Mouse (Mus musculus): ENCODE data around the gene Adam19. TPM values are rescaled to one million over a fixed set of nuclear protein-coding genes. Genes with fewer than 3 reads are reported as not detected.

The Adam19 gene
- polyA plus RNA-seq, 1 experiment from 2014 or later: 24.7 TPM

DNA sequence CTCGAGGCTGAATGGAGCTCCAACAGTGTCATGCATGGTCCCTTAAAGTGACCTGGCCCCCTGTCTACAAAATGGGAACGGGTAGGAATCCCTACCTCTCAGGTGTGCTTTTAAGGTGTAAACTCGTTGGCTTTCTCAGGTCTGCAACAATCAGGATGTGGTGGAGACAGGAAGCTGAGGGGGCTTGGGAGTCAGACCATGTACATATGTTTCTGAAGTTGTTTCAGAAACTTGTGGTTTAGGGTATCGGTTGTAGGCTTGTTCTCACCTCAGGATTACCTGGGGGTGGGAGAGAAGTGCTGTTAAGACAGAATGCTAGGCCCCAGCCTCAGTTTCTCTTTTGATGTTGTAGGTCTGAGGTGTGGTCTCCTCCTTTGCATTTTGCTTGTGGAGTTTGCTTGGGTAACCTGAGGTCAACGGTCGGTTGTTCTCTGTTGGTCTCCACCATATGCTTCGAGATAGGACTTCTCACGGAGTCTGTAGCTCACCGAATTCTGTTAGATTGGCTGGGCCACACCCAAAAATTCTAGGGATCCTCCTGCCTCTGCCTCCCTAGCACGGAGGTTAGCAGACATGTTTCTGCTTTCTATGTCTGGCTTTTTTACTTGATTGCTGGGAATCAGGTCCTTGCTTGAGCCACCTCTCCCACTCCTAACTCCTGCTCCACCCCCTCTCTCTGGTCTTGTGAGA is 34.4 kb downstream of the Adam19 start:
- H3K4me1 ChIP-seq: peaks cover 78% of the 10 kb centered on the region
- no peak overlapping the region for H3K4me3 ChIP-seq
- H3K36me3 ChIP-seq: peaks cover 38% of the 10 kb centered on the region
- WGBS: 78% methylated on average over 10 of the region's 10 CpGs
- no peak overlapping the region for H3K4me2 ChIP-seq
- H3K9me3 ChIP-seq: no peaks in the 10 kb centered on the region
- H3K27me3 ChIP-seq (replicated peaks): no peaks in the 10 kb centered on the region
- ATAC-seq (ENCODE audit: extremely low read depth, insufficient number of reproducible peaks, low FRiP score, low TSS enrichment): no peak
- H3K27ac ChIP-seq (replicated peaks): peak overlapping the region; percentile 82
- H3K9ac ChIP-seq: 0 out of 2 replicates have a peak overlapping the region, but pooled peaks have one; percentile 4

DNA sequence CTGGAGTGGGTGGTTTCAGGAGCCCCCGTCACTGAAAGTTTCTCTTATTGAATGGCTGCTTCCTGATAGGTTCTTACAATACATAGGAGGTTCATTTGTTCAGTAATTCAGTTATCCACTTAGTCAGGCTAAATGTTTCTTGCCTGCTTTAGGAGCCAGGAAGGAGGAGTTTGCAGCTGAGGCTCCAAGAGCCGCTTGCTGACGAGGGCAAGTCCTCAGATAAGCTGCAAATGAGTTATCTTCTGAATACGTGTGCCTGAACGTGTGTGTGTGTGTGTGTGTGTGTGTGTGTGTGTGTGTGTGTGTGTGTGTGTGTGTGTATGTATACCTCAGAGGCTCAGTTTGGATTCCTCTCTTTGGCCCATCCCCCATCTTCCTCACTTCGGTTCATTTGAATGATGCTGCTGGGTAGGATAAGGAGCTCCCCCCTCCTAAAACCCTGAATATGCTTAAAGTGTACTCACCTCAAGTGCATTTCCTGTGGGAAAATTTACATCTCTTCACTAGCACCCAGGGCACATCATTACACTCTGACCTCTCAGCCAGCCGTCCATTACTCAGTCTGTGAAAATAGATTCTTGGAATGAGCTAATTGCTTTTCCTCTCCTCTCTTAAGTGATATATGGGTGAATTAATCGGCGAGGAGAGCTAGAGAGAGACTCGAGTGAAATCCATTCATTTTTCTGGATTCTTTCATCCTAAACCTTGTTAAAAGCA is 35.3 kb downstream of the Adam19 start:
- H3K27ac ChIP-seq (replicated peaks): peak overlapping the region; percentile 82
- H3K36me3 ChIP-seq: peaks cover 46% of the 10 kb centered on the region
- 0 out of 2 replicates have a peak overlapping the region, but pooled peaks have one; percentile 4 for H3K9ac ChIP-seq
- H3K27me3 ChIP-seq (replicated peaks): no peaks in the 10 kb centered on the region
- H3K4me1 ChIP-seq: peaks cover 78% of the 10 kb centered on the region
- ATAC-seq (ENCODE audit: extremely low read depth, insufficient number of reproducible peaks, low FRiP score, low TSS enrichment): no peak
- whole genome bisulfite sequencing: 31% methylated on average over 10 of the region's 10 CpGs
- H3K4me2 ChIP-seq: peak overlapping the region; percentile 8; the same call in 1 of the 2 replicates
- no peak overlapping the region for H3K4me3 ChIP-seq
- no peaks in the 10 kb centered on the region for H3K9me3 ChIP-seq

DNA sequence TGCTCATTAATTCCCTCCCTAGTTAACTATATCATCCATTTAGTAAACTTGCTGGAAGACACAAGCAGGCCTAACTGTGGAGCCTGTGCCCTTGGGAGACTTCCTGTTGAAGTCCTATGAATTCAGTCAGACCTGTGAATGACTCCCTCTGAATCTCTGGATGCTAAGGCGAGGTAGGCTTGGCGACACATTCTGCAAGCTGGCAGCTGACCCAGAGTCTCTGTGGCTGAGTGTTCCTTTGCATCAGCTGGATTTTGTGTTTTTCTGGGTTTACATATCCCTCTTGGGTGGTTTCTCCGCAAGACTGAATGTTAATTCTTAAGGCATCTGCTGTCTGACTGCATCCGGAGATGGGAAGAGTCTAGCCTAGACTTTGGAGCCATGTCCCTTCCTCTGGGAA is 36.3 kb downstream of the Adam19 start:
- H3K27ac ChIP-seq (replicated peaks): peak overlapping the region; percentile 82
- H3K9me3 ChIP-seq: no peaks in the 10 kb centered on the region
- H3K36me3 ChIP-seq: peaks cover 53% of the 10 kb centered on the region
- no peak overlapping the region for H3K4me3 ChIP-seq
- no peak overlapping the region for H3K9ac ChIP-seq
- H3K4me2 ChIP-seq: no peak overlapping the region
- H3K27me3 ChIP-seq (replicated peaks): no peaks in the 10 kb centered on the region
- peaks cover 78% of the 10 kb centered on the region for H3K4me1 ChIP-seq
- WGBS: 69% methylated on average over 4 of the region's 4 CpGs
- no peak for ATAC-seq (ENCODE audit: extremely low read depth, insufficient number of reproducible peaks, low FRiP score, low TSS enrichment)

DNA sequence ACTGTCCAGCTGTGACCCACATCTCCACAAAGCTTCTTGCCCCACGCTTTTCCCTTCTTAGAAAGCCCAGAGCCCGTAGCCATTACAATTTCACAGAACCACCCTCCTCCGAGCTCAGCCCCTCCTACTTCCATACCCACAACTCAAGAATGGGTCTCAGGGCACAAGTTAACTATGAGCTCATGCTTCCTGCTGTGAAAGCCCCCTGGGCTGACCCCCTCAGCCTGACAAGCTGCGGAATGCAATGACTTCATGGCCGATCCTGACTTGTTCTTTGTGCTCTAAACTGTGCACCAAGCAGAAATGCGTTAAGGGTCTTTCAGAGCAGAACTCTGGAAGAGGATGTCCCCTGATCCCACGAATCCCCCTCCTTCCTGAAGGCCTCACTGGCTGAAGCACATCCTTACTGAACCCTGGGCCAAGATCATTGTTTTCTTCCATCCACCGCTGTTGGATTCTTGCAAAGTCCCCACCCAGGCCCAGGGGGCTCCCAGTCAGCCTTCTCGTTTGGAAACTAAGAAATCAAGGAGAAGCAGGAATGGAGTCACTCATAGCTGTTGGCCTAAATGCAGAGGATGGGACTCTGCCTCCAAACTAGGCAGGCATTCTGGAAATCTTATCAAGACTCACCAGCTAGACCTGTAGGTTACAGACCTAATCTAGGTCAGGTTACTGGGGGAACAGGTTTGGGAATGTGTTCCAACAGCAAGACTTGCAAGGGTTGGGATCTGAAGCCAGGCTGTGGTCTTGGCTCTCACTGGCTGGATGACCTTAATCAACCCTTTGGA is 39.9 kb downstream of the Adam19 start:
- H3K9me3 ChIP-seq: no peaks in the 10 kb centered on the region
- peak overlapping the region; percentile 77 for H3K27ac ChIP-seq (replicated peaks)
- no peak overlapping the region for H3K4me3 ChIP-seq
- H3K27me3 ChIP-seq (replicated peaks): no peaks in the 10 kb centered on the region
- peaks cover 77% of the 10 kb centered on the region for H3K36me3 ChIP-seq
- 0 out of 2 replicates have a peak overlapping the region, but pooled peaks have one; percentile 41 for H3K9ac ChIP-seq
- peaks cover 47% of the 10 kb centered on the region for H3K4me1 ChIP-seq
- no peak for ATAC-seq (ENCODE audit: extremely low read depth, insufficient number of reproducible peaks, low FRiP score, low TSS enrichment)
- 49% methylated on average over 9 of the region's 9 CpGs for WGBS
- no peak overlapping the region for H3K4me2 ChIP-seq

DNA sequence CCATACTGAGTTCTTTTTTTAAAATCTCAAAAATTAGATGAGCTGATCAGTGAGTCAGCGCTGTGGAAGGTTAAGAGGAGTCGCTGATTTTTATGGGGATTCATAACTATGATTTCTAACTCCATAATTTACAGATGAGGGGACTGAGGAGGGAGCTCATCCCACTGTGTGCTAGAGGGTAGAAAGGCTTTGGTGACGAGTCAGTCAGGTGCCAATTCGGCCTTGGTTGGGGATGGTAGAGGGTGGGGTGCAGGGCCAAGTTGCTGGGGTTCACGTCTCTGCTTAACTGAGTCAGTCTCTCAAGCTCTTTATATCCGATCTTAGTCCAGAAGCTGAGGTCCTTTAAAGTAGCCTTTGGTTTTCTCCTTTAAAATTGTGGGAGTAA is 40.5 kb downstream of the Adam19 start:
- 87% methylated on average over 6 of the region's 6 CpGs for WGBS
- peak overlapping the region; percentile 77 for H3K27ac ChIP-seq (replicated peaks)

DNA sequence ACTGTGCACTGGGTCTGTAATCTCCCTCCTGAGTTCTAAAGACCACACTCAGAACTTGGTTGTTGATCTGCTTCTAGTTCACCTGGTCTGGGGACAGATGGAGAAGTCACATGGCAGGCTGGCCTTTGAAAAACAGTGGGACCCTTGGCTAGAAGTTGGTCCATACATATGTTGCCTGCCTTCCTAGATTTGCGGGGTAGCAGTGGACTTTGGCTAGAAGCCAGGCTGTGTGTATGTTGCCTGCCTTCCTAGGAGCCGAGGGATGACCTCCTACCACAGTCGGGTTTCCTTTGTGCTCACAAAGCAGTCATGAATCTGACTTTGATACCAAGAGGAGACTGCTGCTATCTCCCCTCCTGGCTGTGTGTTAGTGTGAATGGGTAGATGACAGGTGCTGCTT is 41.3 kb downstream of the Adam19 start:
- 0 out of 2 replicates have a peak overlapping the region, but pooled peaks have one; percentile 9 for H3K9ac ChIP-seq
- peaks cover 33% of the 10 kb centered on the region for H3K4me1 ChIP-seq
- ATAC-seq (ENCODE audit: extremely low read depth, insufficient number of reproducible peaks, low FRiP score, low TSS enrichment): no peak
- H3K36me3 ChIP-seq: peaks cover 88% of the 10 kb centered on the region
- H3K4me2 ChIP-seq: no peak overlapping the region
- peak overlapping the region; percentile 77; the same call in 1 of the 2 replicates for H3K27ac ChIP-seq (replicated peaks)
- WGBS: 51% methylated on average over 3 of the region's 3 CpGs
- no peaks in the 10 kb centered on the region for H3K9me3 ChIP-seq
- no peak overlapping the region for H3K4me3 ChIP-seq
- no peaks in the 10 kb centered on the region for H3K27me3 ChIP-seq (replicated peaks)

More for the DNA sequence above, 40.5 kb downstream of the Adam19 start:
- Histone ChIP-seq H3K9ac (no peak overlapping the region), H3K9me3 (no peaks in the 10 kb centered on the region), H3K4me3 (no peak overlapping the region), H3K4me1 (peaks cover 41% of the 10 kb centered on the region), H3K36me3 (peaks cover 83% of the 10 kb centered on the region), H3K27me3 (replicated peaks) (no peaks in the 10 kb centered on the region), H3K4me2 (no peak overlapping the region)
- ATAC-seq (ENCODE audit: extremely low read depth, insufficient number of reproducible peaks, low FRiP score, low TSS enrichment): no peak

DNA sequence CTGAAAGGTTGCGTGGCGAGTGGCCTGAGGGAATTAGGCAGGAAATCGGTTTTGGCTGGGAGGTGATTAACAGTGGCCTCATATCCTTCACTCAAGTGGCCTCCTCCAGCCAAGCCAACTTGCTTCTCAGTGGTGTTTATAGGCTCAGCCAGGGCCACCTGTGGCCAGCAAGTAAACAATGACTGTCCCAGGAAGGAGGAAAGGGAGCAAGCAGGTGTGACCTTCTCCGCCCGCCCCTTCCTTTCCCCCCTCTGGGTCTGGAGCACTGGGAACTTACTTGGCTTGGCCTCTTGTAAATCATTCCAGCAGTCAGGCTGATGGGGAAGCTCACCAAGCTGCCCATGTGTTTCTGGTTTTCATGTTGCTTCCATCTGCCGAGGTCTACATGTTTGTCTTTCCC is 46.3 kb downstream of the Adam19 start:
- Histone ChIP-seq H3K4me3 (no peak overlapping the region), H3K9me3 (no peaks in the 10 kb centered on the region), H3K9ac (no peak overlapping the region), H3K36me3 (peaks cover 100% of the 10 kb centered on the region), H3K27ac (replicated peaks) (no peak overlapping the region), H3K4me1 (peaks cover 7% of the 10 kb centered on the region), H3K4me2 (no peak overlapping the region), H3K27me3 (replicated peaks) (no peaks in the 10 kb centered on the region)
- WGBS: 81% methylated on average over 6 of the region's 6 CpGs
- ATAC-seq (ENCODE audit: extremely low read depth, insufficient number of reproducible peaks, low FRiP score, low TSS enrichment): no peak

DNA sequence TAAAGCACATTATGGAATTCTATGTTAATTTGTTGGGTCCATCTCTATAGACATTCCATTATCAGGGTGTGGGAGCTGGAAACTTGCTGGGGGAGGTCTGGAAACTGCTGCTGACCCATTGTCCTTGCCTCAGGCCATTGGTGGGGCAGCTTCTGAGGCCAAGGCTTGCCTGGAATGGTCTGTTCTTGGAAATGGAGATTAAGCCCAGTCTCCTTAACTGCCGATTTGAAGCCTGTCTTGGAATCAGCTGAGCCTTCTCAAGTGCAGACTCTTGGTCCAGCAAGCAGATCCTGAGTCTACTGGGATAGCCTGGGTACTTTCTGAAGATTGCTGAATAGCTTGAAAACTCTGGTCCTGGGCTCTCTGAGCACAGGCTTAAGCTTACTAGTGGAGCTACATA is 51.3 kb downstream of the Adam19 start:
- Histone ChIP-seq H3K36me3 (peaks cover 78% of the 10 kb centered on the region), H3K27me3 (replicated peaks) (no peaks in the 10 kb centered on the region), H3K27ac (replicated peaks) (no peak overlapping the region), H3K4me1 (peaks cover 23% of the 10 kb centered on the region), H3K9ac (no peak overlapping the region), H3K9me3 (no peaks in the 10 kb centered on the region), H3K4me2 (no peak overlapping the region), H3K4me3 (no peak overlapping the region)
- no peak for ATAC-seq (ENCODE audit: extremely low read depth, insufficient number of reproducible peaks, low FRiP score, low TSS enrichment)
- 83% methylated on average over 1 of the region's 1 CpGs for WGBS

DNA sequence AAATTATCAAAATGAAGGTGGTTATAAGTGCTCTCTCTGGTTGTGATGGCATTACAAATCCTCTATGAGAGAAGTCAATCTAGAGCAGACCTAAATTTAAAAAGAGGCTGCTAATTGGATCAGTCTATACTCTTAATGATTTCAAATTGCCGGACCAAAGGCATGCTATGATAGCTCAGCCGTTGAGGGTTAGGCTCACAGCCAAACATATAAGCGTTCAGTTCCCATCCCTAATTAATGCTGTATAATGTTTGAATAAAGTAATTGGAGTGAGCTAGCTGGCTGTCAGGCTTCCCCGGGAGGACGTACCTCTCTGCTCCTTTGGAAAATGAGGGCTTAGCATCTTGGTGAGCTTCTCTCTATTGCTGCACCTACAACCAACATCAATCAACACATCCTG is 53.4 kb downstream of the Adam19 start:
- Histone ChIP-seq H3K9ac (no peak overlapping the region), H3K4me3 (no peak overlapping the region), H3K27ac (replicated peaks) (no peak overlapping the region), H3K27me3 (replicated peaks) (no peaks in the 10 kb centered on the region), H3K36me3 (peaks cover 77% of the 10 kb centered on the region), H3K9me3 (no peaks in the 10 kb centered on the region), H3K4me1 (peaks cover 23% of the 10 kb centered on the region), H3K4me2 (no peak overlapping the region)
- 82% methylated on average over 5 of the region's 5 CpGs for WGBS
- no peak for ATAC-seq (ENCODE audit: extremely low read depth, insufficient number of reproducible peaks, low FRiP score, low TSS enrichment)

DNA sequence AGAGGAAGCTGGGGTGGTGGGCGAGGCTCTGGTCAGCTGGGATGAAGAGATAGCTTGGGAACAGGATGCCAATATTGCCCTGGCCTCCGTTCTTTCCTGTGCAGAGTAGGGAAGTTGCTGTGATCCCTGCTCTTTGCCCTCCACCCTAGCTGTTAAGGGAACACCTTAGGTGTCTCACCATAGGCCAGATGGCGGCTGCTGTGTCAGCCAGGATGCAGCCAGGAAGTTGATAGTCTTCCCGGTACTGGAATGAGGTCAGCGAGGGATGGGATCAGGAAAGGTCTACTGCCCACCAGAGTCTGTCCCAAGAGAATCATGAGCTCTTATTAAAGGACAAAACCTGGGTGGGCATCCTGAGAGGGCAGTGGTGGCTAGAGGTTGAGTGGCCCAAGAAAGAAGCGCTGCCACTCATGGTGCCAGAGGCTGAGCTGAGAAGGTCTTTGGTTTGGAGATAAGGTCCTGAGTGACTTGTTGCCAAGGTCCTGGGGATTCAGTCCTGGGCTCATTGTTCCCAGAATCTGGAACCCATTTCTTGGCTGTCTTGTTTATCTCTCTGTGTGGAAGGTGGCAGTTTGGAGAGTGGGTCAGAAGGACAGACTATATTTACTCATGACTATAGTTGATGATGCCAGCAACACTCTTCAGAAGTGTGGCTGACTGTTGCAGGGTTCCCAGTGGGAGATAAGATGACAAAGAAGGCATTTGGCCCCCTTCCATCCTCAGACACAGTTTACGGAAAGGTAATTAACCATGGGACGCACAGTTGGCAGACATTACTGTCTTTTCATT is 54.6 kb downstream of the Adam19 start:
- H3K9ac ChIP-seq: no peak overlapping the region
- peak overlapping the region; percentile 1; the same call in 1 of the 2 replicates for H3K4me2 ChIP-seq
- H3K27ac ChIP-seq (replicated peaks): peak overlapping the region; percentile 85
- no peaks in the 10 kb centered on the region for H3K9me3 ChIP-seq
- peaks cover 76% of the 10 kb centered on the region for H3K36me3 ChIP-seq
- 54% methylated on average over 8 of the region's 8 CpGs for WGBS
- no peaks in the 10 kb centered on the region for H3K27me3 ChIP-seq (replicated peaks)
- H3K4me1 ChIP-seq: peaks cover 23% of the 10 kb centered on the region
- no peak overlapping the region for H3K4me3 ChIP-seq
- no peak for ATAC-seq (ENCODE audit: extremely low read depth, insufficient number of reproducible peaks, low FRiP score, low TSS enrichment)

DNA sequence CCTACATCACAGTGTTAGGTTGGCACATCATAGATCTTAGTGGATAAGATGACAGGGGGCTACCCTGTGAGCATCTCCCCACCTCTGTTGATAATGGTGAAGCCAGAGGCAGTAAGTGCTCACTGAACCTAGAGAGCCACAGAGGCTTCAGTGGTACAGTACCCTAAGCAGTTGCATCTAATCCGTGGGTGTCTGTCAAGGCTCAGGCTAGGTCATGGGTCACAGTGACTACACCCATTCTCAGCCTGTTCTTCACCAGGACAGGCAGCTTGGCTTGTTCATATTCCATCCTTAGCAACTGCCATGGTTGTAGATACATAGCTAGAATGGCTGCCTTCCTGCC is 55.1 kb downstream of the Adam19 start:
- Histone ChIP-seq H3K4me1 (peaks cover 23% of the 10 kb centered on the region), H3K9ac (no peak overlapping the region), H3K4me2 (no peak overlapping the region), H3K9me3 (no peaks in the 10 kb centered on the region), H3K4me3 (no peak overlapping the region), H3K27ac (replicated peaks) (peak overlapping the region; percentile 85), H3K27me3 (replicated peaks) (no peaks in the 10 kb centered on the region), H3K36me3 (peaks cover 76% of the 10 kb centered on the region)
- ATAC-seq (ENCODE audit: extremely low read depth, insufficient number of reproducible peaks, low FRiP score, low TSS enrichment): no peak; the same call in 1 of the 2 replicates
- WGBS: 67% methylated on average over 1 of the region's 1 CpGs
